ENCODE assay signal across 8 mouse cellular contexts in the genomic region with DNA sequence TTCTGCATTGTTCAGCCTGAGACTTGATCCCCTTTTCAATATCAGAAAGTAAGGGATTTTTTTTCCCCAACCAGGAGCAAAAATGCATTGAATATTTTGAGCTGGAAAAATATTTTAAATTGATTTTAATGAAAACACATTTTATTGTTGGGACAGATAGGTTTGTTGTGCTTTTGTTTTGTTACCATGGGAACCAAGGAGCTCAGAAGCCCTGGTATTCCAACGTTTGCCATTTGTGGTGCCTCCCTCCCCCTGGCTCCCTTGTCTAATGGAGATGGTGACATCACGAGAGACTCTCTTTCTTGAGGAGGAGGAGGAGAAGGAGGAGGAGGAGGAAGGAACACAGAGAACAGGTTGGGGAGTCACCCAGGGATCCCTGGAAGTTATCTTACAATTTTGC.
DNase-seq lines count a peak whose midpoint lies in the region; ATAC-seq lines count a peak whose summit lies in the region.

No protein-coding gene starts in this region.

- H3K4me3 ChIP-seq in hindbrain, embryonic 10.5 days: no peak overlapping the region
- H3K4me3 ChIP-seq in midbrain, embryonic 11.5 days (ENCODE audit: low read depth, low read length): no peak overlapping the region

- intact Hi-C loops in heart, postnatal 25 days (cut with DNase I): loop anchor here (2.0 kb wide), 1 partner anchor 16 kb away; no protein-coding TSS in a partner anchor

- peaks cover 29% of the 10 kb centered on the region for H3K36me3 ChIP-seq in hindbrain, embryonic 10.5 days
- H3K36me3 ChIP-seq in midbrain, embryonic 11.5 days (ENCODE audit: control insufficient read depth, insufficient read depth, low read length): no peaks in the 10 kb centered on the region

- no peak overlapping the region for H3K9ac ChIP-seq in midbrain, embryonic 11.5 days (ENCODE audit: low read length)

- peak overlapping the region; percentile 66 for H3K27ac ChIP-seq in hindbrain, embryonic 10.5 days
- H3K27ac ChIP-seq in midbrain, embryonic 11.5 days (ENCODE audit: low read depth, low read length): no peak overlapping the region

- peaks cover 35% of the 10 kb centered on the region for H3K4me1 ChIP-seq in hindbrain, embryonic 10.5 days (replicated peaks)
- H3K4me1 ChIP-seq in midbrain, embryonic 11.5 days (ENCODE audit: control insufficient read depth, insufficient read depth, low read length): peaks cover 5% of the 10 kb centered on the region; the same call in 1 of the 2 replicates

- no peak overlapping the region for H3K4me2 ChIP-seq in midbrain, embryonic 11.5 days

- no peaks in the 10 kb centered on the region for H3K27me3 ChIP-seq in hindbrain, embryonic 10.5 days (ENCODE audit: insufficient read depth, poor library complexity, severe bottlenecking)
- H3K27me3 ChIP-seq in midbrain, embryonic 11.5 days (ENCODE audit: control insufficient read depth, insufficient read depth, low read length): no peaks in the 10 kb centered on the region

- ATAC-seq in midbrain, embryonic 11.5 days (ENCODE audit: low FRiP score): no peak; the same call in 1 of the 2 replicates

- peak; percentile 54 to 59 for DNase-seq in heart, adult 9 months (ENCODE audit: low spot score in 2 of 2)
- DNase-seq in heart, postnatal 25 days (ENCODE audit: low spot score): no peak
- peak; percentile 76 for DNase-seq in brain, adult 2 months (ENCODE audit: low read depth, low spot score)
- DNase-seq in hindbrain, embryonic 10.5 days (ENCODE audit: low spot score): peak; percentile 23
- peak; percentile 89 for DNase-seq in midbrain, embryonic 11.5 days (ENCODE audit: low spot score, missing footprints)
- DNase-seq in urinary bladder, adult 18-20 months (ENCODE audit: low spot score in 2 of 2): no peak
- no peak for DNase-seq in gastrocnemius, adult 18-20 months (ENCODE audit: low spot score)
- DNase-seq in ovary, adult 18-20 months (ENCODE audit: low spot score): no peak

- 17% methylated on average over 2 of the region's 2 CpGs for WGBS in hindbrain, embryonic 10.5 days
- WGBS in midbrain, embryonic 11.5 days: 6% methylated on average over 2 of the region's 2 CpGs

- H3K9me3 ChIP-seq in hindbrain, embryonic 10.5 days: no peaks in the 10 kb centered on the region
- no peaks in the 10 kb centered on the region for H3K9me3 ChIP-seq in midbrain, embryonic 11.5 days (ENCODE audit: control insufficient read depth, low read length)

Comparison
In these comparisons a context has a peak if more than half of its experiments do, and no peak if none do; other contexts are left out.
1. DNase-seq: peak in heart, adult 9 months (2 of 2), brain, adult 2 months (single experiment), hindbrain, embryonic 10.5 days (single experiment) and midbrain, embryonic 11.5 days (single experiment); none in heart, postnatal 25 days (single experiment), urinary bladder, adult 18-20 months (0 of 2), gastrocnemius, adult 18-20 months (single experiment) and ovary, adult 18-20 months (single experiment).